Mouse (Mus musculus) lung, embryonic 16.5 days (tissue): Measurements from ENCODE around the gene Kcnab2. TPM values are rescaled to one million over a fixed set of nuclear protein-coding genes. Genes with fewer than 3 reads are reported as not detected.

Experiments used
- ATAC-seq: fragments of 200-750 bp; cut with Nextera tagmentation; 2 replicates; pipeline ENCODE4 v1.8.0; 2017; ENCODE audit warnings: low read depth, mild to moderate bottlenecking, moderate library complexity
- H3K27ac ChIP-seq: fragments of 300-500 bp; sonication (generic); 2 replicates; pipeline ENCODE4 v1.5.1; 2014; ENCODE audit warnings: mild to moderate bottlenecking, control low read depth, low read length
- H3K27me3 ChIP-seq: fragments of 300-500 bp; sonication (generic); 2 replicates; pipeline ENCODE4 v1.6.1; 2014; ENCODE audit warnings: low read depth, low read length, mixed read lengths; ENCODE audit not compliant: control insufficient read depth, insufficient read depth
- H3K36me3 ChIP-seq: fragments of 300-500 bp; sonication (generic); 2 replicates; pipeline ENCODE4 v1.6.1; 2014; ENCODE audit warnings: low read length; ENCODE audit not compliant: control insufficient read depth, insufficient read depth
- H3K4me1 ChIP-seq: fragments of 300-500 bp; sonication (generic); replicated peaks from 2 replicates; pipeline ENCODE4 v1.6.1; 2014; ENCODE audit warnings: low read length, mixed read lengths; ENCODE audit not compliant: control insufficient read depth, insufficient read depth
- H3K4me2 ChIP-seq: fragments of 300-500 bp; sonication (generic); 2 replicates; pipeline ENCODE4 v1.6.1; 2014; ENCODE audit warnings: low read depth, low read length, control low read depth
- H3K4me3 ChIP-seq: fragments of 300-500 bp; sonication (generic); 2 replicates; pipeline ENCODE4 v1.5.1; 2014; ENCODE audit warnings: mild to moderate bottlenecking, low read length, control low read depth
- H3K9ac ChIP-seq: fragments of 300-500 bp; sonication (generic); 2 replicates; pipeline ENCODE4 v1.6.1; 2014; ENCODE audit warnings: low read length, control low read depth
- H3K9me3 ChIP-seq: fragments of 300-500 bp; sonication (generic); 2 replicates; pipeline ENCODE4 v1.6.1; 2016; ENCODE audit warnings: low read length; ENCODE audit not compliant: control insufficient read depth
- WGBS: fragments of 180-500 bp; shearing (Covaris S2); extraction: QIAGEN DNeasy Blood & Tissue Kit; methylation state at CpG from one replicate; pipeline ENCODE4 v1.1.7; 2014; 5-methylcytosine and 5-hydroxymethylcytosine counted together
- polyA plus RNA-seq: library from polyadenylated mRNA; unstranded; fragments of >200 nt; fragmentation: Nextera tagmentation; extraction: Ambion mirVana; gene quantifications from 2 replicates; pipeline ENCODE4 v1.2.1, GENCODE M21; 2015

The Kcnab2 gene
- polyA plus RNA-seq: 6.5 and 8.4 TPM in 2 replicates

GRCm38 (mm10) chr4:152477466-152478223, at the start of gene Kcnab2:
TSS of gene Kcnab2 (minus strand) at chr4:152477871.
- H3K36me3 ChIP-seq: no peaks in the 10 kb centered on the region
- H3K9ac ChIP-seq: peak within 1 kb of the TSS; percentile 84
- peaks cover 3% of the 10 kb centered on the region; the same call in 1 of the 2 replicates for H3K27me3 ChIP-seq
- under 1% methylated on average over 63 of the region's 63 CpGs for WGBS
- H3K4me3 ChIP-seq: peak within 1 kb of the TSS; percentile 84
- peak within 1 kb of the TSS; percentile 90 for H3K4me2 ChIP-seq
- H3K9me3 ChIP-seq: no peaks in the 10 kb centered on the region
- H3K27ac ChIP-seq: peak within 1 kb of the TSS; percentile 20; the same call in 1 of the 2 replicates
- peak; percentile 98 for ATAC-seq
- H3K4me1 ChIP-seq: peaks cover 6% of the 10 kb centered on the region

- WGBS: 29% methylated on average over 6 of the region's 6 CpGs
- no peaks in the 10 kb centered on the region for H3K9me3 ChIP-seq
- no peak for ATAC-seq
- no peak overlapping the region for H3K27ac ChIP-seq
- H3K4me2 ChIP-seq: no peak overlapping the region
- H3K9ac ChIP-seq: no peak overlapping the region
- no peaks in the 10 kb centered on the region for H3K36me3 ChIP-seq
- no peaks in the 10 kb centered on the region for H3K27me3 ChIP-seq
- H3K4me1 ChIP-seq: no peaks in the 10 kb centered on the region
- H3K4me3 ChIP-seq: no peak overlapping the region
These were observed 42.4 kb upstream of the Kcnab2 start for GRCm38 (mm10) chr4:152520083-152520482.

GRCm38 (mm10) chr4:152519106-152519505, 41.4 kb upstream of the Kcnab2 start:
- 69% methylated on average over 10 of the region's 10 CpGs for WGBS
- no peaks in the 10 kb centered on the region for H3K9me3 ChIP-seq
- H3K27ac ChIP-seq: no peak overlapping the region
- no peak overlapping the region for H3K9ac ChIP-seq
- no peaks in the 10 kb centered on the region for H3K4me1 ChIP-seq
- no peak overlapping the region for H3K4me2 ChIP-seq
- no peak for ATAC-seq
- no peak overlapping the region for H3K4me3 ChIP-seq
- no peaks in the 10 kb centered on the region for H3K27me3 ChIP-seq
- no peaks in the 10 kb centered on the region for H3K36me3 ChIP-seq

GRCm38 (mm10) chr4:152514884-152515283, 37.2 kb upstream of the Kcnab2 start:
- no peak overlapping the region for H3K4me3 ChIP-seq
- H3K36me3 ChIP-seq: no peaks in the 10 kb centered on the region
- H3K4me2 ChIP-seq: no peak overlapping the region
- no peak overlapping the region for H3K9ac ChIP-seq
- no peaks in the 10 kb centered on the region for H3K4me1 ChIP-seq
- no peaks in the 10 kb centered on the region for H3K27me3 ChIP-seq
- no peak for ATAC-seq
- H3K9me3 ChIP-seq: no peaks in the 10 kb centered on the region
- H3K27ac ChIP-seq: no peak overlapping the region
- WGBS: 66% methylated on average over 7 of the region's 7 CpGs

- no peak overlapping the region for H3K27ac ChIP-seq
- H3K4me3 ChIP-seq: no peak overlapping the region
- H3K4me1 ChIP-seq: no peaks in the 10 kb centered on the region
- H3K27me3 ChIP-seq: no peaks in the 10 kb centered on the region
- no peak overlapping the region for H3K9ac ChIP-seq
- H3K9me3 ChIP-seq: no peaks in the 10 kb centered on the region
- H3K4me2 ChIP-seq: no peak overlapping the region
- ATAC-seq: no peak
- peaks cover 4% of the 10 kb centered on the region; the same call in 1 of the 2 replicates for H3K36me3 ChIP-seq
- WGBS: 68% methylated on average over 18 of the region's 18 CpGs
These were observed 34.7 kb upstream of the Kcnab2 start for GRCm38 (mm10) chr4:152512221-152512925.

GRCm38 (mm10) chr4:152494360-152494879, 16.7 kb upstream of the Kcnab2 start:
- Histone ChIP-seq H3K4me1 (no peaks in the 10 kb centered on the region), H3K36me3 (peaks cover 2% of the 10 kb centered on the region; the same call in 1 of the 2 replicates), H3K27ac (no peak overlapping the region), H3K4me2 (no peak overlapping the region), H3K27me3 (no peaks in the 10 kb centered on the region), H3K4me3 (no peak overlapping the region), H3K9me3 (no peaks in the 10 kb centered on the region), H3K9ac (no peak overlapping the region)
- WGBS: 27% methylated on average over 20 of the region's 20 CpGs
- ATAC-seq: no peak

GRCm38 (mm10) chr4:152491250-152491899, 13.7 kb upstream of the Kcnab2 start:
- 51% methylated on average over 15 of the region's 15 CpGs for WGBS

GRCm38 (mm10) chr4:152490311-152490710, 12.6 kb upstream of the Kcnab2 start:
- Histone ChIP-seq H3K4me3 (no peak overlapping the region), H3K9me3 (no peaks in the 10 kb centered on the region), H3K27ac (no peak overlapping the region), H3K4me2 (no peak overlapping the region), H3K27me3 (no peaks in the 10 kb centered on the region), H3K9ac (no peak overlapping the region), H3K36me3 (no peaks in the 10 kb centered on the region; the same call in 1 of the 2 replicates), H3K4me1 (no peaks in the 10 kb centered on the region)
- no peak for ATAC-seq
- WGBS: 80% methylated on average over 14 of the region's 14 CpGs

More at GRCm38 (mm10) chr4:152491250-152491899, 13.7 kb upstream of the Kcnab2 start:
- Histone ChIP-seq H3K9ac (no peak overlapping the region), H3K27ac (no peak overlapping the region), H3K4me2 (no peak overlapping the region), H3K4me1 (no peaks in the 10 kb centered on the region), H3K27me3 (no peaks in the 10 kb centered on the region), H3K4me3 (no peak overlapping the region), H3K36me3 (no peaks in the 10 kb centered on the region; the same call in 1 of the 2 replicates), H3K9me3 (no peaks in the 10 kb centered on the region)
- ATAC-seq: peak; percentile 26; the same call in 1 of the 2 replicates

GRCm38 (mm10) chr4:152488046-152488445, 10.4 kb upstream of the Kcnab2 start:
- H3K36me3 ChIP-seq: no peaks in the 10 kb centered on the region; the same call in 1 of the 2 replicates
- H3K27me3 ChIP-seq: no peaks in the 10 kb centered on the region
- ATAC-seq: no peak
- no peak overlapping the region for H3K4me2 ChIP-seq
- H3K9me3 ChIP-seq: no peaks in the 10 kb centered on the region
- no peaks in the 10 kb centered on the region for H3K4me1 ChIP-seq
- H3K27ac ChIP-seq: no peak overlapping the region
- H3K4me3 ChIP-seq: no peak overlapping the region
- WGBS: 79% methylated on average over 10 of the region's 10 CpGs
- H3K9ac ChIP-seq: no peak overlapping the region
